Mouse (Mus musculus): Measurements from ENCODE around the gene Ttc36.

- TF ChIP-seq POLR2A (IDR thresholded peaks at IDR 0.05; ENCODE audit: borderline replicate concordance, insufficient read depth, low read length) (no peak), CTCF (IDR thresholded peaks at IDR 0.05; ENCODE audit: borderline replicate concordance, insufficient read depth, low read depth, low read length) (no peak)
Observed at GRCm38 (mm10) chr9:44819920-44820827, 17.3 kb upstream of the Ttc36 start.
